Mouse (Mus musculus) spleen, adult 18-20 months (tissue): Measurements from ENCODE around the gene Gabrd.

Experiments used
- DNase-seq, 2 experiments: peaks; one replicate each; pipeline ENCODE4 v3.0.0; 2022; ENCODE audit warnings: mixed read lengths in 2 of 2

Gene Gabrd

DNA sequence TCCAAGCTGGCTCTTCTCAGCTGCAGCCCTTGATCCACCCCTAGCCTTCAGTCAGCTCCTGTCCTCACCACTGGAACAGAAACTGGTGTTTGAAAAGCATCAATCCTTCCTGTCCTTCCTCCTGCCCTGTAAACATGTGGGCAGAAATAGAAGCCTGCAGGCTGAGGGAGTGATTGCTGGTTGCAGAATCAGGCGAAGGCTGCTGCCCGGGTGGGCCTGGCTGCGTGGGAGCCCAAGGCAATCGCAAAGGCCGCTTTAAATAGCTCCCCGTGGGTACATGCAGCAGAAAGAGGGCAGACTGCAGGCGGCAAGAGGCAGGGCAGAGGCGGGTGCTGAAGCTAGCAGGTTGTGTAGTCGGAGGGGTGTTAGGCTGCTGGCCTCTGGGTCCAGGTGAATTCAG lies 15.2 kb downstream of the Gabrd start:
- DNase-seq, result no peak

DNA sequence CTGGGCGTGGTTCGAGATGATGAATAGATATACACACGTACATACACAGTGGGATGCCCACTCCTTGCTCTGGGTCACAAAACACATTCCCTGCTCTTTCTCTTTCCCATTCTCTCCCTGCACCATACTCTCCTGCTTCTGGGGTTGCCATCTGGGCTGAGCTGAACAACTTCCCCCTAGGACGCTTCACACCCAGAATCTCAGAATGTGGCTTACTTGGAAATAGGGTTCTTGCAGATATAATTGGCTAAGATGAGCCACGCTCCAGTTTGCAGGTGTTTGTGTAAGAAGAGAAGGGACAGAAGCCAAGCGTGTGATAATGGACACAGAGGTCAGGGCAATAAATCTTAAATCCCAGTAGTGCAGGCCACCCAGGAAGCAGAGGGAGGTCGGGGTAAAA lies 15.9 kb downstream of the Gabrd start:
- DNase-seq, result no peak

DNA sequence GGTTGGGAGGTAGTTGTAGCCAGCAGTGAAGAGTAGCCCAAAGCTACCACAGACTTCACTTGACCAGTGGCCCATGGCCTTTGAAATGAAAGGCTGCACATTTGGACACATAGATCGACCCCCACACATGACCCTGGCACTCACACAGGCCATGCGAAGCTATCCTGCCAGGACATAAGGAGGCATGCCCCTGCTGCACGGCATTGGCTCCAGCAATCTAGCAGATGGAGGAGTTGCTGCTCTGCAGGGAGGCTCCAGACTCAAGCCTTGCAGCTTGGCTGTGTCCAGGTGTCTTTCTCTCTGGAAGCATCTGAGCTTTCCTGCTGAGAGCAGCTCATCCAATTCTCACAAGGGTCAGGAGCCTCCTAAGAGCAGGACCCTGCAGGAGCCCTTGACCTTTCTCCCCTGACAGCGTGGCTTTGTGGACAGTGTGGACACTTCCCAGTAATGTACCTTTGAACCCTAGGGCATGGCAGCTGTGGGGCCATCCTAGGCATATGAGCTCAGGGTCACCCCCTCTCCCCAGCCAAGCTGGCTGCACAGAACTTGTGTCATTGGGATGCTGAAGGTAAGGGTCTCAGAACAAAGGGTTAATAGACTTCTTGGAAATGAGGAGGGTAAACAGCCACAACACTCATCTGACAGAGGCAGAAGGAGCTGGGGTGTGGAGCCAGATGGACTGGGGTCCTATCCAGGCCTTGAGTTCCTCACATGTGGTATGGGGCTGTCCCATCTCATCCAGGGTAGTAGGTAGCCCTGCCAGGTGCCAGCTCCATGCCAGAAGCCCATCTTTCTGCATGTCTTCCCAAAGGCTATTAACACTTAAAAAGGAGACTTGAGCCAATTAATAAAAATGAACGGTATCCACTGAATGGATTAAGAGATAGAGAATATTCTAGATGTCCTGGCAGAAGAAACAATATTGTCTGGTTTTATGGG lies 25.8 kb downstream of the Gabrd start:
- no peak for DNase-seq

DNA sequence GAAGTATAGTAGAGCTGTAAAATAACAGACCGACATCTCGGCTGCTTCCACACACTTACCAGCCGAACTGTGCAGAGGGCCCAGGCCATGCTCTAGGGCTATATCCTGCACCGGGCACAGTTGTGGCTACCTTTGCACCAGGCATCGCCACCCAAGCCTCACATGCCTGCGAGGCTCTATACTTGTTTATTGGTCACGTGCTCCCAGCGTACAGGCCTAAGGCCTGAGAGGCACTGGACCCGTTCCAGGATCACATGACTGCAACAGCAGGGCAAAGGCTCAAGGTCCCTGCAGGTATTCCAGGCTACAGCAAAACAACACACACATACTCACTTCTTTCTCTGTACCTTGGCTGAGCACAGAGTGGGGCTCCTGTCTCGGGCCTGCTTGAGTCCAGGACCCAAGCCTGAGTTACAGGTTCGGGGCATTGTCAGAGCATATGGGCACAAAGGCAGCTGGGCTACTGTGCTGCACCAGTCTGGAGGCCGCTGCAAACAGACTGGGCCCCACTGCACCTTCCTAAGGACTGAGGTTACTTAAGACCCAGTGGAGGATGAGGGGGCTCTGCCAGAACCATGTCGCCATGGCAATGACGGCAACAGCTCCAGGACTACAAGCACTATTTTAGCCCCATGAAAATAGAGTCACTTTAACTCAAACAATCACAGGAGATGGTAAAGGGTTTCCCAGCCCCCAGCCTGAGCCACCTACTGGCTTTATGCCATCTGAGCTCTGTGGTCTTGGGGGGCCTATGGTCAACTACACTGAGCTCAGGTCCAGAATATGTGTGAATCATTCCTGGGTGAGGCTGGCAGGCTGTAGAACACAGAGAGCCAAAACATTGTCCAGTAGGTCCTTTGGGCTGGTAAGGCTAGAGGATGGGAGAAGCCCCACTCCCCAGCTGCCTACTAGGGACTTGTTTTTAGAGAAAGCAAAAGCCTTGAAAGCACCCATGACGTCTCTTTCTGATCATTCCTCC lies 26.9 kb downstream of the Gabrd start:
- no peak for DNase-seq

DNA sequence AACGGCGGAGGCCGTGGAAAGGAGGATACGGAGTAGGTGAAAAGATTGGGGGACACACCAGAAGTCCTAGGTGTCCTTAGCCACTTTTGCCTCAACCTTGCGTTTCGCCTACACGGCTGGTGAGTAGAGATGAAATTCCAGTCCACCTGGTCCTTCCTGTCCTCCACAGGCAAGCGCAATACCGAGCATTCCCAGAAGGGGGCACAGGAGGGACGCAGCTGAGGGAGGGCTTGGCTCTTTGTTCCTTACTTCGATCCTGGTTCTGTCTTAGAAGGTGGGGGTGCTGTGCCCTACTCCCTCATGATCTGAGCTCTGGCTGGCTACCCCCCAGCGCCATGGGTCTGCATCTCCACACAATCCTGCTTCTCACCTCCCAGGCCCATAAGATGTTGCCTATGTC lies 29.2 kb downstream of the Gabrd start:
- peak; percentile 16 to 56 for DNase-seq

DNA sequence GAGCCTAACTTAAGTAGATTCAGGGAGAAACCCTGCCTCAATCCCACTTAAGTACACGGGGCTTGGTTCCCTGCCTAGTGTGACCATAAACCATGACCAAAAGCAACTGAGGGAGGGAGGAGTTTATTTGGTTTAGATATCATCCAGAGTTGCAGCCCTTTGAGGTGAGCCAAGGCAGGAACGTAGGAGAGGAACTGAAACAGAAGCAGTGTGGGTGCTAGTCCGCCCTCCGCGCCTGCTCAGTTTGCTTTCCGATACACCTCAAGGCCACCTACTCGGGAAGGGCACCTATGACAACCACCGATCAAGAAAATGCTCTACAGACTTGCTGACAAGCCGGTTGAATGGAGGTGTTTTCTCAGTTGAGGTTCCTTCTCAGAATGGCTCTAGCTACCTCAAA lies 30.2 kb downstream of the Gabrd start:
- no peak for DNase-seq

DNA sequence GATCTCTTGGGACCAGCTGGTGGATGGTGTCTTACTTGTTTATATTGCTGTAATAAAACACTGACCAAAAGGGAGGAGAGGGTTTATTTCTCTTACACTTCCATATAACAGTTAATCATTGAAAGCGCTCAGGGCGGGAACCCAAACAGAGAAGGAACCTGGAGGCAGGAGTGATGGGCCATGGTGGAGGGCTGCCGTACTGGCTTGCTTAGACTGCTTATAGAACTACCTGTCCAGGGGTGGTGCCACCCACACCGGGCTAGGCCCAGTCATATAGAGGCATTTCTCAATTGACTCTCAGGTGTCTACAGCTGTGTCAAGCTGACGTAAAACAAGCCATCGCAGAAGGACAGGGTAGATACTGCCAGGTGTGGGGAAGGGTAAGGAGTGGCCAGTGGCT lies 31.1 kb downstream of the Gabrd start:
- no peak for DNase-seq

DNA sequence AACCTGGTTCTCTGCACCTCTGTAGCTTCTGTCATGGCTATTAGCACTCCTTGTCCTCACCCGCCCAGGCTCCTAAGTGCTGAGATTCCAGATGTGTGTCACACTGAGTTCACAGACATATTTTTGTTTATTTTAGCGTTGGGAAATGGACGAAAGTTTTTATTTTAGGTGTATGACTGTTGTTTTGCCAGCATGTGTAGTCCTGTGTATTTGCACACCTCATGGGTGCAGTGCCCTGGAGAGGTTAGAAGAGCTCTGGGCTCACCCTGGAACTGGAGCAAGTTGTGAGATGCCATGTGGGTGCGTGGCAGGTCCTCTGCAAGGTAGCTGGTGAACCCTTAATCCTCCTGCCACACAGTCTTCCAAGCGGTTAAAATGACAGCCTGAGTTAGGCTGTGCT lies 35.5 kb downstream of the Gabrd start:
- no peak for DNase-seq

DNA sequence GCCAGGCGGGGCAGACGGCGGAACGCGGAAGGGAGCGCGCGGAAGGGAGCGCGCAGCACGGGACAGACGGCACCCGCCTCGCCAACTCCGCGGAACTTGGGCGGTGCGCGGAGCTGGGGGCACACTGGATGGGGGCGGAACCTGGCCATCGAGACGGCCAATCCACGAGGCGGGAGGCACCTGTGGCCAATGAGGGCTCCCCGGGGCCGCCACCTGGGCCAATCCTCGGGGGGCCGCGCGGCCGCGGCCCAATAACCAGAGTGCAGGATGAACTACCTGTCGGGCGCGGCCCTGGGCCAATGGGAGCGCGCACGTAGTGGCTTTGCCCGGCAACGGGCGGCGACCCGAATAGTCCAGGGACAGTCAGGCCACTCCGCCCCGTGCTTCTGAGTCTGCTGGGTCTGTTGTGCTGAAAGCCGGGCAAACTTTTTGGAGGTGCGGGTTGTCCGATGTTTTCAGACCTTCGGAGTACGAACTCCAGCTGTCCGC lies 36.6 kb downstream of the Gabrd start, which contains the start of gene Prkcz:
TSS of gene Prkcz (minus strand) at position 59 of the 489 bp plus-strand sequence.
- DNase-seq, result peak; percentile 74 to 76

DNA sequence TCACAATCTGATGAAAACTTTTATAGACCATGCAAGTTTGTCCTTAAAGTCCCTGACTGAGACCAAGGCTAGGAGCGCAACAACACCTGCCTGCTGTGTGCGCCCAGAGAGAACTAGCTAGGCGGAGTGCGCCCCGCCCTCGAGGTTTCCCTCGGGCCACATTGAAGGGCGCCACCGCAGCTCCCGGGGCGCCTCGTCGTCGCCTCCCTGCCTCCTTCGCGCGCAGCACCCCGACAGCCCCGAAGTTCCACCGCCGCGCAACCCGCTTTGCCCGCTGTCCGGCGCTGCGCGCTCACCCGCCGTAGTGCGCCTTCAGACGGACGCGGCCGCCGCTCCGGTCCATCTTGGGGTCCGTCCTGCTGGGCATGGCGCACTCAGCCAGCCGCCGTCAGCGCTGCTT lies 37.1 kb downstream of the Gabrd start:
- peak in 1 of 2 experiments; percentile 15 for DNase-seq

DNA sequence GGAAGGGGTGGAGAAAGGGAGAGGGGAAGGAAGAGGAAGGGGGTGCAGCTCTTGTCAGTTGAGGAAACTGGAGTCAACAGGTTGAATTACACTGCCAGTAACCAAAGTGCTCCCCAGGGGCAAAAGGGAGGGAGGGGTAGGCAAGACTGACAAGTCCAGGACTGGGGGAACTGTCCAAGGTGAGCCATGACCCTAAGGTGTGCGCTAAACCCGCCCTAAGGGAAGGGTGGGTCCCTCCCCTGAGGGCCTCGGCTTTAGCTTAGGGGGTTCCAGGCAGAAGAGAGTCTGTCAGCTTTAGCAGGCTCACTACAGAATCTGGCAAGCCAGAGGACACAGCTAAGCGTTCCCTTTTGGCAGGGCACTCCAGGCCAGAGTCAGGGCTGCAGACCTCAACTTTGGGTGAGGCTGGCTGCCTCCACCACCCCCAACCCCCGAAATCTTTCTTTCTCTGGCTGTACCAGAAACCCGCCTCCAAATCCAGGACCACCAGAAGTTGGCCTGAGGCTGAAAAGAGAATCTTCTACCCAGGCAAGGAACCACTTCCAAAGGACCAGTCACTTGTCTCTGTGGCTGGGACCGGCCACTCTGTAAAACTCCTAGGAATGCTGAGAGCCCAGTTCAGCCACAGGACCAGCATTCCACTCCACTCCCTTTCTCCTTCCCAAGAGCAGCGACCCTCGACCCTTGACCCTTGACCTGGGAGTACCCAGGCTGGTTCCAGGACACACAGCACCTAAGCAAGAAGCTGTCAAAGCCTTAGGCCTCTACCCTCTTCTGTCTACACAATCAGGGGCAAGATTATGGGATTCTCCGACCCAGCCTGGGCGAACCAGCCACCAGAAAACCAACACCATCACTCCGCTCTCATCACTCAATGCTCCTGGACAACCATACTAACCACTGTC lies 38.1 kb downstream of the Gabrd start:
- no peak for DNase-seq

DNA sequence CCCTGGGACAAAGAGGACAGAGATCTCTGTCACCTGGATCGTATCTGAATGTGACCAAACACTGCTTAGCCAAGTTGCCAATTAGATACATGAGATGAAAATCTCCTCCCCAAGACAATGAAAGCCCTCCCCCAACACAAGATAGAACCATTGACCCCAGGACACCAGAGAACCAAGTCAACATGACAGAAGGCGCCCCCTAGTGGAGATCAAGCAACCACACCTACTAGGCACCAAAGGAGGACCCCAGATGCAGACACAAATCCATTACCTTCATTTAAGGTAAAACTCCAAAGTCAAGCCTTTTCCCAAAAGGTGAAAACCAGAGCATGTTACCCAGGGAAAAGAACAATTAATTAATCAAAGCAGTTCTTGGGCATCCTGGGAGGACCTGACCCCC lies 40.3 kb downstream of the Gabrd start:
- no peak for DNase-seq

DNA sequence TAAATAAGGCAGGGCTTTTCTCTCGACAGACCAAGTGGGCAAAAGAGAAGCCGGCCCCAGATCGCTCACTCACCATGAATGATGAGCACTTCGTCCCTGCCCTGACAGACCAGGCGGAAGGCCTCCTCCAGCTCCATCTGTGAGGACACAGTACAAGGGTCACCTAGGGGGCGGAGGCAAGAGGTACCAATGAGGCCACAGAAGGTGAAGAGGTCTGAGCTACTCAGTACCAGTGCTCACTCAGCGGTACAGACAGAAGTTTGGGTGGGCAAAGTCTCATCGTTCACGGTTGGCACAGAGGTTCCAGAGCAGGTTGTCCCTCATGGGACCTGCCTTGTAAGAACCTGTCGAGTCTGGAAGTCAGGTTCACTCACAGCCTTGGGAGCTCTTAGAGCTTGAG lies 41.6 kb downstream of the Gabrd start:
- DNase-seq, result no peak

DNA sequence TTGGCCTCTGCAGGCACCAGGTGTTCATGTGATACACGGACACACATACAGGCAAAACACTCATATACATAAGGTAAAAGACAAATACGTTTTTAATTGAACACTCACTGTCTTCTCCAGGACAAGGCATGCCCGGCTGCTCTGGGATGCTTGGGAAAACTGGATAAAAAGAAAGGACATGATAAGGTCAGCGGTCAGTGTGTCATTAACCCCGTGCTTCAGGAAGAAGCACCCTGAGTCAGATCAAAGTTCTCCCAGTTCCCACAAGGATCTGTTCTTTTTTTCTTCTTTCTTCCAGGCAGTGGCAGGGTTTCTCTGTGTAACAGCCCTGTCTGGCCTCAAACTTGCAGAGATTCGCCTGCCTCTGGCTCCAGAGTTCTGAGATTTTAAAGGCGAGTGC lies 43.4 kb downstream of the Gabrd start:
- no peak for DNase-seq

DNA sequence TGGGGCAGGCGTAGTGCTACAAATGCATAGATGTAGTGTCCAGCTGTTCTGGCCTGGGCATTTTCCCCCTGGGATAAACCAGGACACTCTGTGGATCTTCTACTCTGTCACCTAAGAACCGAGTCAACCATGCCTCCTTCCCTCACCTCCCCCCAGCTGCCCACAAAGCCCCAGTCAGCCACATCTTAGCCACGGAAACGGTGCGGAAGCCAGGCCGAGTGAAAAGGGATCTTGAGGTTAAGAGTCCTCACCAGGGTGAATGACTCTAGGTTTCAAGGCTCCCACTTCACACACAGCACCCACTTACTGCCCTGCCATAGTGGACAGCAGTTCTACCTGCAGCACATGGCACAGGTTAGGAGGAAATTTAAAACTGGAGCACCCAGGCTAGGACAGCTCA lies 43.9 kb downstream of the Gabrd start:
- DNase-seq, result no peak

DNA sequence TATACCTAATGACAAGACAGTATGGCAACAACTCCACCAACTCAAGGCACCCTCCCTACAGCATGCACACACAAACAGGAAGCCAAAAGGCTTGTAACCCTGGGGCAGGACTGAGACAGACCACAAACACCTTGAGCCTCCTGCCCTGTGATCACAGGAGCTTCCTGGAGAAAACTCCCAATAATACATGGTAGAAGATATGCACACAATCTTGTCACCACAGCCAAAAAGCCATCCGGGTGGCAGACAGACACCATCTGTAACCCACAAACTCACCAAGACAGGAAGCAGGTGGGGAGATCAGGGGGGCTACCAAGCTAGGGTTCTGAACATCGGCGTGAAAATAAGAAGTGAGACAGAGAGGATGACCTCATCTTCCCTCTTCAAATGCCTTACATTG lies 45.3 kb downstream of the Gabrd start:
- DNase-seq, result no peak

DNA sequence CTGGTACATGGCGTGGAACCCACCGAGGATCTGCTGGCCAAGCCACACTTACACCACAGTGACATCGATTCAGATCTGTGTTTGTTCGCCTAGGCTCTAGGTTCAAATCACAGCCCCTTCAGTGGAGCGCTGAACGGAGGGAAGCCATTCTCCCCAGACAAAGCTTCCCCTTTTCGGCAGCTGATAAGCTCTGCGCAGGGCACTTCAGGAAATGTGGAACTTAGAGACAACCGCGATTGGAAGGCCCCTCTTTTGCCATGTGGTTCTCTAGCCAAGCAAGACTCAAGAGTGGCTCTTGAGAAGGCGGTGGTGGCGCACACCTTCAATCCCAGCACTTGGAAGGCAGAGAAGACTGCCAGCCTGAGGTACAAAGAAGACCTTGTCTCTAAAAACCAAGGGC lies 51.6 kb downstream of the Gabrd start:
- DNase-seq, result no peak

DNA sequence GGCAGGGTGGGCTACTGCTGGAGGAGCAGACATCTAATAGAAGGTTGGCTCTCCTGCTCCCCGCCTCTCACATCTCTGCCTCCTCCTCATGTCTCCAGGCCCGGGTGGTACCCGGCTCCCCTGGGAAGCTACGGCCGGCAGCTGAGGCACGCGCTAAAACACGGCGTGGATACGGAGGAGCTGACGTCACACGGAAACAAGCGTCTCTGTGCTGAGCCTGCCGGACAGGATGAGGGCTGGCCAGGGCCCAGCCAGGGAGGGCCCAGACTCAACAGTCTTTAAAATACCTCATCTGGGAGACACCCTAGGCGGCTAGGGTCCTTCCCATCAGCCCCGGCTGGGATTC lies 52.3 kb downstream of the Gabrd start:
- DNase-seq, result no peak

DNA sequence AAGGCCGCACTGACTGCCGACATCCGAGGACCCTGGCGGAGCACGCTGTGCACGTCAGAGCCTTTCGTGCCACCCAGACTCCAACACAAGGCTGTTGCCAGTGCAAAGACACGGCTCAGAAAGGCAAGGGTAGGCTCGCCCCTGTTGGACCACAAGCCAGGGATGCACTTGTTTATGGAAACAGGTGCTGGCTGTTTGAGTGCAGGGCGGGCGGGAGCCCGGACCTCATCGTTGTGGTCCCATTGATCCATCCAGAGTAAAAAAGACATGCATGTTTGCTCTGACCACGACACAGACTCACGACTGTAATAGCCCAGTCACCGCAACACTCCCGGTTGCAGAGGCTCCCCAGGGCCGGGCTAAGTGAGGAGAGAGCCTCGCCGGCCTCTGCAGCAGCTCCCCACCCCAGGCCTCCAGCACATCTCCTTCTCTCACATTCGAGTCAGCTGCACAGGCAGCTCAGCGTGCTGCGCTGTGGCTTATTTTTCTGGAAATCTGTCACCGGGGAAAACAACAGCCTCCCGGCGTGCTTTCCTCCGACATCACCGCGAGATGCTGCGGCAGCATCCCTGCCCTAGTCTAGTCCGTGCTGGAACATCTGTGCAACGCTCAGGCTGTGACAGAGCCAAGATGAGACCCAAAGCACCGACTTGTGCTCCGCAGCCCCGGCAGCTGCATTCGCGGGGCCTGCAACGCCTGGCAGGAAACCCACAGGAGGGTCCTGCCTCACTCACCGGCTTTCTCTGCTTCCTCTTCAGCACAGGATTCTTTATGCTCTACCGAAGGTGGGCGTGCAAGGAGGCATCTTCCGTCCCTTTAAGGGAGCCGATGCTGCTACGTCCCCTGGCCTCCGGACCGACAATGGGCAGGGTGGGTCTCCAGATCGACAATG lies 53.0 kb downstream of the Gabrd start:
- DNase-seq, result no peak

DNA sequence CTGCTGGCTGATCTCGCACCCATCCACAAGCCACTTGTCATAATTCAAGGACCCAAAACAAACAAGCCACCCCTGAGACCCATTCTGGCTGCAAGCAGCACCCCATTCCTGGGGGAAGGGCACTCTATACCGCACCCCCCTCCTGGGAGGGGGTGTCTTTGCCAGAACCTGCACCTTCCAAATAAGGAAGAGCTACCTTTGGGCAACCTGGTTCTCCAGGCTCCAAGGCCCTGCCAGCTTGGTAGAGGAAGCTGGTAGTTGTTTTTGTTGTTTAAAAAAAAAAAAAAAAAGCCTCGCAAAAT lies 53.7 kb downstream of the Gabrd start:
- no peak for DNase-seq
